Mouse (Mus musculus): Measurements from ENCODE around the gene Brinp2.

- TF ChIP-seq POLR2A (IDR thresholded peaks at IDR 0.05; ENCODE audit: extremely low read depth, insufficient read depth, low read length), result no peak
- TF ChIP-seq CTCF (IDR thresholded peaks at IDR 0.05; ENCODE audit: low read depth, low read length), result no peak
Measured at GRCm38 (mm10) chr1:158283869-158284268, 72.3 kb downstream of the Brinp2 start.

Measured in liver, adult 2 months (tissue).